Mouse (Mus musculus) left cerebral cortex, postnatal 25 days (tissue): ENCODE measurements around the gene Ccdc65. TPM values are rescaled to one million over a fixed set of nuclear protein-coding genes. Genes with fewer than 3 reads are reported as not detected.

ENCODE experiments used
- DNase-seq, 2 experiments: peaks; one replicate each; pipeline ENCODE4 v3.0.0; 2022; ENCODE audit warnings: low spot score in 2 of 2, mixed read lengths in 1 of 2
- intact Hi-C: fragments of 180-260 bp; cut with DNase I; formaldehyde crosslinking; loops from one replicate; pipeline ENCODE4 v1.15.1; 2025
- total RNA-seq, 2 experiments: library from RNA; stranded (reverse); gene quantifications; 2 replicates each; pipeline ENCODE4 v1.2.3; 2021

Ccdc65 gene
- total RNA-seq, 2 experiments from 2014 or later: 9.8 to 11.4 TPM

GRCm38 (mm10) chr15:98689682-98690081 lies 18.3 kb upstream of the Ccdc65 start:
- intact Hi-C loops: loop anchor here (2.0 kb wide), 1 partner anchor 13 kb away; the partner anchor contains the start of gene Rnd1
- DNase-seq: peak in 1 of 2 experiments; percentile 68

DNA sequence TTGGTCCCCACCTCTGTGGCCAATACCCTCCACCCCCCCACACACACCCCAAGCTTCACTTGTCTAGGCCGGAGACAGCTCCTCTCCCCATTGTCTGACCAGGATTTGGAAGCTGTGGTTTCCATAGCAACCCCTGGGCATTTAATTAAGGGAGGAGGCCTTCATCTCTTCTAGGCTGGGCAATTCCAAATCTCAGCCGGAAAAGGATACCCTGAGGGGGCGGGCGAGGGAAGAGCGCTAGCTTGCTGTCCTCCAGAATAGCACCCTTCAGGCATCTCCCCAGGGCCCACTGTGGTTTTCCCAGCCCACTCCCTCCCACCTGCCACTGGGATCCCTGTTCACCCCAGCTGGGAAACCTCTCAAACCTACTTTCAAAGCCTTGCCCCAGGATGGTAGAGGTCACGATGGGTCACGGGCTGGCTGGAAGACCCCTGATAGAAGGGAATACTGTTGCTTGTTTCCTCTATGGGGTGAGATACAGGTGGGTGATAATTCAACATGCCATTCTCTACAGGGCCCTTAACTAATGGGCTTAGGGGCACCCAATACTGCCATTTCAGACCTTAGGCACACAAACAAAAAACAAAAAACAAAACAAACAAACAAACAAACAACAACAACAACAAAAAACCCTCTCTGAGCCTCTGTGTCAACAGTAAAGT lies 16.4 kb upstream of the Ccdc65 start:
- peak in 1 of 2 experiments; percentile 81 for DNase-seq
- intact Hi-C loops: loop anchor here (2.0 kb wide), 1 partner anchor 15 kb away; the partner anchor contains the start of gene Rnd1

- intact Hi-C loops: no loop called here
- DNase-seq: no peak
These were observed 15.8 kb upstream of the Ccdc65 start for GRCm38 (mm10) chr15:98692171-98692715.

- DNase-seq: no peak
- intact Hi-C loops: no loop called here
These were observed 12.3 kb upstream of the Ccdc65 start for GRCm38 (mm10) chr15:98695726-98696125.

DNA sequence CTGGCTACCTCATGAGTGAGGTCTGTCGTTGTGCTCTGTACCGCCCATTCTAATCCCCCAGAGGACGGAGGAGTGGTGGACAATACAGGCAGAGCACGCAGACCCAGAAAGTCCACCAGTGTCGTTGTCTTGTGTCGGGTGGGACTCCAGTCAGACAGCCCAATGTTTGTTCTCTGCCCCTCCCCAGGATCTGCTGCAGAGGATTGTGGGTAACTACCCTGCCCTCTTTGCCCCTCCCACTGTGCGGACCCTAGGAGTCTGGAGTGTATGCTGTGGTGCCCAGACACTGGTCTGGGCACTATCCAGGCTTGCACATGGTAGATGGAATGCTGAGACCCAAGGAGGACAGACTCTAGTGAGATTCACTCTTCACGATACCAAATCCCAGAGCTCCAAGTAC lies 11.8 kb upstream of the Ccdc65 start:
- intact Hi-C loops: no loop called here
- no peak for DNase-seq

DNA sequence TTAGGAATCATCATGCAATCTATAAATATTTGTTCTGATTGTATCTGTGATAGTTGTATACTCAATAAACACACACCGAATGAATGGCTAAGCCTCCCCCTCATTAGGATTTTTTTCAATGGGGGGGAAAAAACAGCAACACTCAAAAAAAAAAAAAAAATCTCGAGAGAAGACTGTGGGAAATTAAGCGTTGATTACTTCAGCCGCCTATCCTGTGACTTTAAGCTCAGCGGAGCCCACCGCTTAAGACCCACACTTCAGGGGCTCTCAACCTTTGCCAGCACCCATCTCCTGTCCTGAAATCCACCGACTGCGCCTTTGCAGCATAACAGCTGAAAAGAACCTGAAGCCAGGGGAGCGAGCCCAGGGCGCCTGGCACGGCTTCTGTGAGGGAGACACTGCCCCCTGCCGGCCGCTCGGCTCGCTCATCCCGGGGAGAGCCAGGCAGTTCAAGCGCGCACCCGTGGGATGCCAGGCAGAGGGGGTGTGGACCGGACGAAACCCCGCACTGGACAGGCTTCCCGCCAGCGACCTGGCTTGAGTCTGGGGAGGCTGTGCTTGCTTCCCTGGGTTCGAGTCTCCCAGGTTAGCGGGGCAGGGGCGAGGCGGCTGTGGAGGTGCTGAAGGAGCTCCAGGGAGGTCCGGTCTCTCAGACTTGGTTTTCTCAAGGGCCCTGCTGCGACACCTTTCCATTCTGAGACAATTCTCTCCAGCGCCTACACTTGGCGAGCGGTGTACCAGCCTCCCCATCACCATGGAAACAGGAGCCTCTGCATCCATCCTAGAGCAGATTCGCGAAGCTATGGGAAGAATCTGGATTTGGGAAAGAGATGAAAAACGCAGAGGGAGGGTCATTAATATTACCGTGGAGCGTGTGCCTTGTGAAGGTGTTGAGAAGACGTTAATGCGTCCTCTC lies 8.6 kb upstream of the Ccdc65 start:
- DNase-seq: peak; percentile 91 to 95
- intact Hi-C loops: loop anchor here (1.0 to 2.0 kb wide), 2 partner anchors 23 to 36 kb away; partner anchors contain the start of gene Rnd1

- intact Hi-C loops: no loop called here
- no peak for DNase-seq
These were observed 3.7 kb upstream of the Ccdc65 start for GRCm38 (mm10) chr15:98704312-98704711.

DNA sequence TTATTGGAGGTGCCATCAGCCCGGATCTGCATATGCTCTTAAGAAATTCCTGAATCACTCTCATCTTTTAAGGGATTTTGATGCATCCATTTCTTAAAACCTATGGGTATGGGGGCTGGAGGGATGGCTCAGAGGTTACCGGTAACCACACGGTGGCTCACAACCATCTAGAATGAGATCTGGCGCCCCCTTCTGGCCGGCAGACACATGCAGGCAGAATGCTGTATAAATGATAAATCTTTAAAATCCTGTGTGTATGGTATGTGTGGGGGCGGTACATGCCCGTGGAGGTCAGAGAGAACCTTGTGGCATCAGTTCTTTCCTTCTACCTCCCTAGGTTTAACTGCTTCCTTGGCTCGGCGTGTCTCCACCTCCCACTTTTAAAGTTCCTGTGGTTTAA lies 2.4 kb downstream of the Ccdc65 start:
- intact Hi-C loops: loop anchor here (5.0 kb wide), 1 partner anchor 133 kb away; no protein-coding TSS in a partner anchor
- DNase-seq: peak; percentile 69 to 74

GRCm38 (mm10) chr15:98714230-98714652 lies 6.2 kb downstream of the Ccdc65 start:
- intact Hi-C loops: loop anchor here (5.0 kb wide), 1 partner anchor 137 kb away; no protein-coding TSS in a partner anchor
- no peak for DNase-seq

DNA sequence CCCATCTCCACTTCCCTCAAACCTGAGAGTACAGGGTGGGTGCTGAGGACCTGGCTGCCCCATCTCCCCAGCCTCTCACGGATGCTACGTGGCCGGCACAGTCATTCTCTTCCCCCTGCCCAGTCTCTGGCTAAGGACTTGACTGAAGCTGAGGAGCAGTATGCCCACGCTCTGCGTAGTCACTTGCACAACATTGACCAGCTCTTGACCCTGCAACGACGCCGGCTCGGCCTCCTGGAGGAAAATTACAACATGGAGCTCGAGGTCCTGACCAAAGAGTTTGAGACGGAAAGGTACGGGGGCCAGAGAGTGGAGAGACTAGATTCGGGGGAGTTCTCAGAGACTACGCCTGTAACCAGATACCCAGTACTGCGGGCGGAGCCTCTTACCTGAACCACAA lies 9.3 kb downstream of the Ccdc65 start:
- no peak for DNase-seq
- intact Hi-C loops: no loop called here

GRCm38 (mm10) chr15:98722191-98722590 lies 14.2 kb downstream of the Ccdc65 start:
- intact Hi-C loops: no loop called here
- DNase-seq: no peak

GRCm38 (mm10) chr15:98722854-98723253 lies 14.8 kb downstream of the Ccdc65 start:
- no peak for DNase-seq
- intact Hi-C loops: no loop called here

DNA sequence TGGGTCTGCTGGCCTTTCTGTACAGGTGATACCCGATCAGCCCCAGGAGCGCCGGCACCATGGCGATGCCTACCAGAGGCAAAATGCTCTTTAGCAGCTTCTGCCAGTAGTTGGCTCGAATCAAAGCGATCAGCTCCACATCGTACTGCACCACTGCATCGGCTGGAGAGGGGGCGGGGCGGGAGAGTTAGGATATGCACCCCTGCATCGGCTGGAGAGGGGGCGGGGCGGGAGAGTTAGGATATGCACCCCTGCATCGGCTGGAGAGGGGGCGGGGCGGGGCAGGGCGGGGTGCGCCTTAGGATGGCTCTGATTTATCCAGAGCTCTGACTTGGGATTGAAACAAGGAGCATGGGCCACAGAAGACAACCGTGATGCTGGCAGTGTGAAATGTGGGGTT lies 16.4 kb downstream of the Ccdc65 start:
- intact Hi-C loops: no loop called here
- DNase-seq: no peak

- intact Hi-C loops: no loop called here
- no peak for DNase-seq
These were observed 18.1 kb downstream of the Ccdc65 start for GRCm38 (mm10) chr15:98726079-98726478.

DNA sequence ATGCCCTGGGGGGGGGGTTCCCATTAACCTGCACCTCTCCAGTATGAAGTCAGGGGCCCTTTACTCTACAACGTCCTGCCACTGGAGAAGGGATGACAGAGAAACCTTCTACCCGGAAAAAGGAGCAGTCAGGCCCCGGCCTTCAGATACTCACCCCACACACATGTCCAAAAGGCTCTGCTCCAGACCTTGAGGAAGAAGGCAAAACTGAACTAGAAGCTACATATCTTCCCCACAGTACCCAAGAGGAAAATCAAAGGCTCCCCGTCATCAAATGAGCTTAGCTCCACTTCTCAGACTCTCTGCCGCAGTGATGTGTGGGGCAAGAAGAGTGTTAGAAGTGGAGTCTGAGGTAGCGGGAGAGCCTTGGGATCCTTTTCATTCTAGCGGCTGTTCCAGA lies 18.7 kb downstream of the Ccdc65 start:
- intact Hi-C loops: no loop called here
- DNase-seq: no peak

GRCm38 (mm10) chr15:98727443-98728321 lies 19.7 kb downstream of the Ccdc65 start, which contains the start of gene Fkbp11:
TSS of gene Fkbp11 (minus strand) at chr15:98728198.
- intact Hi-C loops: no loop called here
- peak in 1 of 2 experiments; percentile 42 for DNase-seq

GRCm38 (mm10) chr15:98728366-98728765 lies 20.4 kb downstream of the Ccdc65 start:
- DNase-seq: no peak
- intact Hi-C loops: no loop called here

- DNase-seq: no peak
- intact Hi-C loops: no loop called here
These were observed 22.0 kb downstream of the Ccdc65 start for GRCm38 (mm10) chr15:98729791-98730545.
